Mouse (Mus musculus): ENCODE results near the gene Znhit3. TPM values are rescaled to one million over a fixed set of nuclear protein-coding genes. Genes with fewer than 3 reads are reported as not detected.
"Not testable (repeated sequence)": the region's sequence is repeated elsewhere in the genome, so short reads cannot be mapped to it uniquely, and the experiment has no call there.

Znhit3 gene
- polyA plus RNA-seq, 1 experiment from 2014 or later: 70.3 TPM

GRCm38 (mm10) chr11:84876020-84876419 lies 40.1 kb downstream of the Znhit3 start:
- H3K27ac ChIP-seq; H3K36me3 ChIP-seq (replicated peaks; ENCODE audit: control insufficient read depth, insufficient read depth); H3K4me3 ChIP-seq (replicated peaks; ENCODE audit: low read length); ATAC-seq (ENCODE audit: low FRiP score); H3K9ac ChIP-seq; DNase-seq (ENCODE audit: low spot score); H3K9me3 ChIP-seq (ENCODE audit: control insufficient read depth, low read length); H3K27me3 ChIP-seq (ENCODE audit: control insufficient read depth, insufficient read depth, low read length); H3K4me2 ChIP-seq (replicated peaks): not testable (repeated sequence)
- H3K4me1 ChIP-seq (replicated peaks; ENCODE audit: control insufficient read depth, insufficient read depth, low read length): peaks cover 17% of the 10 kb centered on the region; the same call in 1 of the 2 replicates
- WGBS: no CpG with 5 or more reads among the region's 1 CpGs

- Histone ChIP-seq H3K9me3 (ENCODE audit: control insufficient read depth, low read length) (no peaks in the 10 kb centered on the region), H3K9ac (no peak overlapping the region), H3K27me3 (ENCODE audit: control insufficient read depth, insufficient read depth, low read length) (no peaks in the 10 kb centered on the region), H3K27ac (no peak overlapping the region), H3K4me1 (replicated peaks; ENCODE audit: control insufficient read depth, insufficient read depth, low read length) (peaks cover 12% of the 10 kb centered on the region), H3K4me3 (replicated peaks; ENCODE audit: low read length) (no peak overlapping the region), H3K4me2 (replicated peaks) (no peak overlapping the region), H3K36me3 (replicated peaks; ENCODE audit: control insufficient read depth, insufficient read depth) (no peaks in the 10 kb centered on the region; the same call in 1 of the 2 replicates)
- no peak for DNase-seq (ENCODE audit: low spot score)
- 61% methylated on average over 1 of the region's 1 CpGs for WGBS
- no peak for ATAC-seq (ENCODE audit: low FRiP score)
Observed at GRCm38 (mm10) chr11:84873042-84873833, 42.9 kb downstream of the Znhit3 start.

DNA sequence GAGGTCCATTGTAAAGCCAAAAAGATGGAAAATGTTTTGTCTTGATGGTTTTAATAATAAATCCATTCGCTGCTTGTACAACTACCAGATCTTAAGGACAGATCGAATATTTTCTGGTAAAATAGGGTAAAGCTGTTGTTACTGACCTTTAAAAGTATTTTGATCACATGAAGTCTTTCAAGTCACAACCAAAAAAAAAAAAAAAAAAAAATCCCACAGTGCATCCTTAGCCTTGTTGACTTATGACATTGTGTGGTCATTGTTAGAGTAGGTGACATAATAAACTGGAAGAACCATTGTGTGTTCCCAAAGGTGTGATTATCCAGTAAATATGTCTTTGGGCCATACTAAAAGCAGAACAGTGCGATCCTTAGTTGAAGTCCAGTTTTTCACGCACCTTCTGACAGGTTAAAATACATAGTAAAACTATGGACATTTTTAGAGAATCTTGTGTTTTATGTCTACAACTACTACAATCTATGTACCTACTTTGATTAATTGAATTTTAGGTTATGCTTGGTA lies 44.6 kb downstream of the Znhit3 start:
- Histone ChIP-seq H3K27ac (peak overlapping the region; percentile 100), H3K36me3 (replicated peaks; ENCODE audit: control insufficient read depth, insufficient read depth) (no peaks in the 10 kb centered on the region), H3K4me1 (replicated peaks; ENCODE audit: control insufficient read depth, insufficient read depth, low read length) (peaks cover 23% of the 10 kb centered on the region), H3K27me3 (ENCODE audit: control insufficient read depth, insufficient read depth, low read length) (no peaks in the 10 kb centered on the region), H3K4me3 (replicated peaks; ENCODE audit: low read length) (peak overlapping the region; percentile 96), H3K9ac (peak overlapping the region; percentile 93), H3K9me3 (ENCODE audit: control insufficient read depth, low read length) (no peaks in the 10 kb centered on the region), H3K4me2 (replicated peaks) (peak overlapping the region; percentile 59)
- 79% methylated on average over 4 of the region's 4 CpGs for WGBS
- DNase-seq (ENCODE audit: low spot score) (no peak), ATAC-seq (ENCODE audit: low FRiP score) (no peak)

DNA sequence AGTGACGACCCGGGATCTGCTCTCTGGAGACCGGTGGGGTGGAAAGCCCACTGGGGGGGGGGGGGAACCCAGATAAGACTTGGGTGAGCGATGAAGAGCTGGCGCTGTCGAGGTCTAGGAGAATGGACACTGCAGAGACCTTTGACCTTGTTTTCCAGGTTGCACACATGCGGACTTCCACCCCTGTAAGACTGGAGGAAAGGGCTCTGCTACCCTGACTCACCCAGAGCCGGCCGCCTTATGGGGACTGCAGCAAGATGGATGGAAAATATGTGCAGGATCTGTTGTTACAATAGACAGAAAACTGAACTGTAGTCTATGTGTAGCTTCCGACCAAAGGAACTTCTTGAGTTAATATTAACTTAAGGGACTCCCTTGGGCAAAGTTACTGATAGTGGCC lies 45.1 kb downstream of the Znhit3 start:
- H3K36me3 ChIP-seq (replicated peaks; ENCODE audit: control insufficient read depth, insufficient read depth): no peaks in the 10 kb centered on the region
- DNase-seq (ENCODE audit: low spot score): no peak

GRCm38 (mm10) chr11:84870337-84871043 lies 45.7 kb downstream of the Znhit3 start, which contains the start of gene Ggnbp2:
Gene Ggnbp2 (minus strand): TSS chr11:84870817.
- Histone ChIP-seq H3K27ac (peak within 1 kb of the TSS; percentile 100), H3K36me3 (replicated peaks; ENCODE audit: control insufficient read depth, insufficient read depth) (no peaks in the 10 kb centered on the region), H3K4me2 (replicated peaks) (peak within 1 kb of the TSS; percentile 93), H3K4me1 (replicated peaks; ENCODE audit: control insufficient read depth, insufficient read depth, low read length) (peaks cover 23% of the 10 kb centered on the region), H3K27me3 (ENCODE audit: control insufficient read depth, insufficient read depth, low read length) (no peaks in the 10 kb centered on the region), H3K9me3 (ENCODE audit: control insufficient read depth, low read length) (no peaks in the 10 kb centered on the region), H3K4me3 (replicated peaks; ENCODE audit: low read length) (peak within 1 kb of the TSS; percentile 96), H3K9ac (peak within 1 kb of the TSS; percentile 93)
- DNase-seq (ENCODE audit: low spot score): peak; percentile 88
- under 1% methylated on average over 34 of the region's 62 CpGs for WGBS
- ATAC-seq (ENCODE audit: low FRiP score): peak; percentile 88

More for the DNA sequence above, 45.1 kb downstream of the Znhit3 start:
- Histone ChIP-seq H3K27me3 (ENCODE audit: control insufficient read depth, insufficient read depth, low read length) (no peaks in the 10 kb centered on the region), H3K4me1 (replicated peaks; ENCODE audit: control insufficient read depth, insufficient read depth, low read length) (peaks cover 23% of the 10 kb centered on the region), H3K9me3 (ENCODE audit: control insufficient read depth, low read length) (no peaks in the 10 kb centered on the region), H3K27ac (peak overlapping the region; percentile 100), H3K4me2 (replicated peaks) (peak overlapping the region; percentile 59), H3K9ac (peak overlapping the region; percentile 93), H3K4me3 (replicated peaks; ENCODE audit: low read length) (peak overlapping the region; percentile 96)
- peak; percentile 12; the same call in 1 of the 2 replicates for ATAC-seq (ENCODE audit: low FRiP score)
- under 1% methylated on average over 10 of the region's 10 CpGs for WGBS

GRCm38 (mm10) chr11:84869537-84870232 lies 46.5 kb downstream of the Znhit3 start:
- Histone ChIP-seq H3K4me1 (replicated peaks; ENCODE audit: control insufficient read depth, insufficient read depth, low read length) (peaks cover 23% of the 10 kb centered on the region), H3K27me3 (ENCODE audit: control insufficient read depth, insufficient read depth, low read length) (no peaks in the 10 kb centered on the region), H3K9ac (peak overlapping the region; percentile 90), H3K36me3 (replicated peaks; ENCODE audit: control insufficient read depth, insufficient read depth) (no peaks in the 10 kb centered on the region), H3K4me2 (replicated peaks) (peak overlapping the region; percentile 93), H3K9me3 (ENCODE audit: control insufficient read depth, low read length) (no peaks in the 10 kb centered on the region), H3K4me3 (replicated peaks; ENCODE audit: low read length) (peak overlapping the region; percentile 96), H3K27ac (peak overlapping the region; percentile 100)
- DNase-seq (ENCODE audit: low spot score) (peak; percentile 91), ATAC-seq (ENCODE audit: low FRiP score) (peak; percentile 86)
- WGBS: under 1% methylated on average over 50 of the region's 61 CpGs

DNA sequence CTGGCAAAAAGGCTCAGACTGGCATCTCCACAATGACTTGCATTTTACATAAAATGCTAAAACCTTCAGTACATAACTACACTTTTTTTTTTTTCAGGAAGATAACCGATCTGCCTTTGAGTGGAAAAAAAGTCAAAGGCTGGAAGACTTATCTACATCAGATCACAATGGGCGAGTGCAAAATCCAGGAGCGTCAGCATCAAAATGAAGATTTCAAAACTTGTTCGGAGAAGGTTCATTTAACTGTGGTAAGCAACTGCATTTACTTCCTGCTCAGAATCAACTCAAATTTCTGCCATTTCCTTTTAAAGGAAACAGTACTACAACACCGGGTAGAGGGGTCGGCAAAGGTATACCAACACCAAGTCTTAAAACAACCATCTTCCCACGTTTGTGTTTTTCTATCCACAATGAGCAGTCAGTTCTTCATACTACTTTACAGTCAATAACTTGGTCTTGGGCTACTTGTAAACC lies 47.3 kb downstream of the Znhit3 start:
- peak overlapping the region; percentile 100; the same call in 1 of the 2 replicates for H3K27ac ChIP-seq
- ATAC-seq (ENCODE audit: low FRiP score) (no peak), DNase-seq (ENCODE audit: low spot score) (no peak)
- no peaks in the 10 kb centered on the region for H3K36me3 ChIP-seq (replicated peaks; ENCODE audit: control insufficient read depth, insufficient read depth)
- H3K4me1 ChIP-seq (replicated peaks; ENCODE audit: control insufficient read depth, insufficient read depth, low read length): peaks cover 23% of the 10 kb centered on the region
- H3K9me3 ChIP-seq (ENCODE audit: control insufficient read depth, low read length): no peaks in the 10 kb centered on the region
- 18% methylated on average over 7 of the region's 7 CpGs for WGBS
- no peaks in the 10 kb centered on the region for H3K27me3 ChIP-seq (ENCODE audit: control insufficient read depth, insufficient read depth, low read length)
- peak overlapping the region; percentile 90 for H3K9ac ChIP-seq
- peak overlapping the region; percentile 93 for H3K4me2 ChIP-seq (replicated peaks)
- peak overlapping the region; percentile 96 for H3K4me3 ChIP-seq (replicated peaks; ENCODE audit: low read length)

DNA sequence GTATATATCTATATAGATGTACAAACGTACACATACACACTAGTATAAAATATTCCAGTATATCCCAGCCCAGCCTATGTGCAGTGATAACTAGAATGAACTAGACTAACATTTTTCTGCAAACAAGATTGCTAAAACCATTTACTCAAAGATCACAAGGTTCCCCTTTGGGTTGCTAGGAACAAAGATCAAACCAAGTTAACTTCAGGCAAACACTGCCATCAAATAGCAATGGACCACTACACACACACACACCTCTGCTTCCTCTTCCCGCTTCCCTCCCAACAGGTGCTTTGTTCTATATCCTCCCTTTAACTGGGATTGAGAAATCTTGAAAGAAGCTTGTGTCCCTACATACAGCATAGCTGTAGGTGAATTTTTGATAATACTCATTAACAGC lies 48.6 kb downstream of the Znhit3 start:
- no peaks in the 10 kb centered on the region for H3K36me3 ChIP-seq (replicated peaks; ENCODE audit: control insufficient read depth, insufficient read depth)
- H3K9me3 ChIP-seq (ENCODE audit: control insufficient read depth, low read length): no peaks in the 10 kb centered on the region
- ATAC-seq (ENCODE audit: low FRiP score) (no peak), DNase-seq (ENCODE audit: low spot score) (no peak)
- no peaks in the 10 kb centered on the region for H3K27me3 ChIP-seq (ENCODE audit: control insufficient read depth, insufficient read depth, low read length)
- H3K4me2 ChIP-seq (replicated peaks): peak overlapping the region; percentile 29
- no peak overlapping the region; the same call in 1 of the 2 replicates for H3K9ac ChIP-seq
- no peak overlapping the region; the same call in 1 of the 2 replicates for H3K4me3 ChIP-seq (replicated peaks; ENCODE audit: low read length)
- peaks cover 23% of the 10 kb centered on the region for H3K4me1 ChIP-seq (replicated peaks; ENCODE audit: control insufficient read depth, insufficient read depth, low read length)
- 96% methylated on average over 2 of the region's 2 CpGs for WGBS
- no peak overlapping the region for H3K27ac ChIP-seq

All from hindbrain, embryonic 14.5 days (tissue).